In the genomic region with DNA sequence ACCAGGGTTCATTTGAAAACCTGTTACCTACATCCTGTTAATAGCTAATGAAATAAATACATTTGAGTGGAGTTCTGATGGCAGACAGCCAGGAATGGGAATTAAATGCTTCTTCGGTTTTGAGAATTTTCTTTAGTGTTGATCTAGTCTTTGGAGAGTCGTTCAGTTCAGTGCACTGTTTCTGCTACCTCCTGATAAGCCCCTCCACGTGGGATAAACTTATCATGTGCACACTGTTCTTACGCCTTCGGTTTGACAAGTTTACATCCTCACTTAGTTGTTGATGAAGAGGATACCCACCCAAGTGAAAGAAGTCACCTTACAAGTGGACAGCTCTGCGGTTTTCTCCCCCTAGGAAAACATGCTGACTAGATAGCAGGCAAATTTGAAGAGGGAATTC, we compare ENCODE assay signal across 17 mouse cellular contexts.
DNase-seq lines count a peak whose midpoint lies in the region; ATAC-seq and TF ChIP-seq lines count a peak whose summit lies in the region.
"Had no signal": no experiment of that assay in that cellular context is flagged by ENCODE, and none has a peak within 500 bp of the region (broad histone marks: within the 10 kb centered on the region; RNA-seq: fewer than 3 reads in every experiment).

No protein-coding gene starts in this region.

- no peak for DNase-seq in stomach, postnatal 0 days (ENCODE audit: low spot score)
- DNase-seq in liver, embryonic 14.5 days (ENCODE audit: low read depth in 3 of 3, low spot score in 3 of 3): peak; percentile 71 to 80 (median 73)
- DNase-seq in frontal cortex, postnatal 36 days (ENCODE audit: low spot score in 2 of 2): no peak
- DNase-seq in gastrocnemius, adult 18-20 months (ENCODE audit: low spot score): no peak
- DNase-seq in adrenal gland, postnatal 10 days: no peak
- DNase-seq: adrenal gland, adult 8-10 months; heart, postnatal 4 days; lung, adult 2 months had no signal

- 43% methylated on average over 6 of the region's 6 CpGs for WGBS in stomach, embryonic 15.5 days
- WGBS in stomach, postnatal 0 days: 51% methylated on average over 6 of the region's 6 CpGs
- WGBS in liver, embryonic 14.5 days (ENCODE audit: insufficient replicate concordance): 14% methylated on average over 6 of the region's 6 CpGs

- no peaks in the 10 kb centered on the region for H3K36me3 ChIP-seq in stomach, embryonic 15.5 days
- no peaks in the 10 kb centered on the region for H3K36me3 ChIP-seq in stomach, postnatal 0 days (ENCODE audit: control insufficient read depth, insufficient read depth, low read length)
- H3K36me3 ChIP-seq in liver, embryonic 14.5 days (replicated peaks; ENCODE audit: control insufficient read depth, insufficient read depth, low read depth): no peaks in the 10 kb centered on the region
- H3K36me3 ChIP-seq: embryonic facial prominence, embryonic 10.5 days; hindbrain, embryonic 15.5 days; intestine, embryonic 15.5 days; midbrain, embryonic 12.5 days; neural tube, embryonic 15.5 days had no signal

- TF ChIP-seq EP300 in stomach, postnatal 0 days (optimal IDR thresholded peaks at IDR 0.05): no peak
- peak; percentile 87 for TF ChIP-seq EP300 in liver, embryonic 14.5 days (IDR thresholded peaks at IDR 0.05; ENCODE audit: low read depth)

- no peaks in the 10 kb centered on the region for H3K4me1 ChIP-seq in stomach, embryonic 15.5 days
- H3K4me1 ChIP-seq in stomach, postnatal 0 days (replicated peaks; ENCODE audit: control insufficient read depth, insufficient read depth): no peaks in the 10 kb centered on the region
- H3K4me1 ChIP-seq in liver, embryonic 14.5 days (replicated peaks; ENCODE audit: control insufficient read depth in 2 of 2, insufficient read depth in 2 of 2, low read length in 1 of 2): peaks cover 8 to 9% of the 10 kb centered on the region in 2 experiments; a peak in 3 of 4 replicates
- H3K4me1 ChIP-seq: embryonic facial prominence, embryonic 10.5 days; hindbrain, embryonic 15.5 days; intestine, embryonic 15.5 days; midbrain, embryonic 12.5 days; neural tube, embryonic 15.5 days had no signal

- no peak overlapping the region for H3K4me2 ChIP-seq in stomach, embryonic 15.5 days
- no peak overlapping the region for H3K4me2 ChIP-seq in stomach, postnatal 0 days (replicated peaks; ENCODE audit: low read depth)
- peak overlapping the region; percentile 54 for H3K4me2 ChIP-seq in liver, embryonic 14.5 days (ENCODE audit: low read depth)
- H3K4me2 ChIP-seq: hindbrain, embryonic 15.5 days; intestine, embryonic 15.5 days; midbrain, embryonic 12.5 days; neural tube, embryonic 15.5 days had no signal

- no peaks in the 10 kb centered on the region for H3K9me3 ChIP-seq in stomach, embryonic 15.5 days
- H3K9me3 ChIP-seq in stomach, postnatal 0 days (ENCODE audit: control insufficient read depth, low read length): no peaks in the 10 kb centered on the region
- no peaks in the 10 kb centered on the region for H3K9me3 ChIP-seq in liver, embryonic 14.5 days (ENCODE audit: control insufficient read depth, low read length)
- H3K9me3 ChIP-seq: embryonic facial prominence, embryonic 10.5 days; hindbrain, embryonic 15.5 days; intestine, embryonic 15.5 days; midbrain, embryonic 12.5 days; neural tube, embryonic 15.5 days had no signal

- H3K4me3 ChIP-seq in stomach, embryonic 15.5 days (replicated peaks): no peak overlapping the region
- no peak overlapping the region for H3K4me3 ChIP-seq in stomach, postnatal 0 days (ENCODE audit: low read depth, low read length)
- no peak overlapping the region for H3K4me3 ChIP-seq in liver, embryonic 14.5 days (ENCODE audit: insufficient read depth in 1 of 2, low read depth in 2 of 2, low read length in 2 of 2)
- H3K4me3 ChIP-seq: embryonic facial prominence, embryonic 10.5 days; hindbrain, embryonic 15.5 days; intestine, embryonic 15.5 days; left cerebral cortex, adult 2 months; midbrain, embryonic 12.5 days; neural tube, embryonic 15.5 days had no signal

- peak; percentile 87; the same call in 1 of the 2 replicates for ATAC-seq in stomach, embryonic 15.5 days (ENCODE audit: insufficient read depth, low FRiP score, low read depth)
- ATAC-seq in stomach, postnatal 0 days (ENCODE audit: low FRiP score, low TSS enrichment): no peak
- ATAC-seq in erythroblast, adult 5-6 weeks (replicated peaks; ENCODE audit: low FRiP score, poor library complexity, severe bottlenecking): peak; percentile 85
- ATAC-seq in liver, embryonic 14.5 days (ENCODE audit: insufficient read depth): peak; percentile 96
- ATAC-seq: intestine, embryonic 15.5 days; Patski had no signal

- H3K27me3 ChIP-seq in stomach, embryonic 15.5 days (replicated peaks): no peaks in the 10 kb centered on the region
- no peaks in the 10 kb centered on the region for H3K27me3 ChIP-seq in stomach, postnatal 0 days (ENCODE audit: control insufficient read depth, insufficient read depth, low read length)
- H3K27me3 ChIP-seq in liver, embryonic 14.5 days (ENCODE audit: control insufficient read depth, insufficient read depth, low read length): no peaks in the 10 kb centered on the region
- H3K27me3 ChIP-seq: hindbrain, embryonic 15.5 days; intestine, embryonic 15.5 days; midbrain, embryonic 12.5 days; neural tube, embryonic 15.5 days; Patski had no signal

- H3K27ac ChIP-seq in stomach, embryonic 15.5 days: no peak overlapping the region
- H3K27ac ChIP-seq in stomach, postnatal 0 days (replicated peaks): no peak overlapping the region
- H3K27ac ChIP-seq in liver, embryonic 14.5 days: peak overlapping the region; percentile 83
- H3K27ac ChIP-seq: embryonic facial prominence, embryonic 10.5 days; hindbrain, embryonic 15.5 days; intestine, embryonic 15.5 days; left cerebral cortex, adult 2 months; midbrain, embryonic 12.5 days; neural tube, embryonic 15.5 days had no signal

- no peak overlapping the region for H3K9ac ChIP-seq in stomach, embryonic 15.5 days
- no peak overlapping the region for H3K9ac ChIP-seq in stomach, postnatal 0 days (ENCODE audit: low read length)
- peak overlapping the region; percentile 28; the same call in 1 of the 2 replicates for H3K9ac ChIP-seq in liver, embryonic 14.5 days (replicated peaks)
- H3K9ac ChIP-seq: hindbrain, embryonic 15.5 days; intestine, embryonic 15.5 days; midbrain, embryonic 12.5 days; neural tube, embryonic 15.5 days had no signal

- TF ChIP-seq CTCF in stomach, postnatal 0 days (IDR thresholded peaks at IDR 0.05; ENCODE audit: low read depth): no peak
- TF ChIP-seq CTCF in liver, embryonic 14.5 days (IDR thresholded peaks at IDR 0.05; ENCODE audit: low read depth): no peak

Comparison
In these comparisons a context has a peak if more than half of its experiments do, and no peak if none do; other contexts are left out.
1. DNase-seq: peak in liver, embryonic 14.5 days (3 of 3); none in stomach, postnatal 0 days (single experiment), frontal cortex, postnatal 36 days (0 of 2), gastrocnemius, adult 18-20 months (single experiment) and adrenal gland, postnatal 10 days (single experiment).